Mouse (Mus musculus): Measurements from ENCODE around the gene Tmem231. TPM values are rescaled to one million over a fixed set of nuclear protein-coding genes. Genes with fewer than 3 reads are reported as not detected.

Gene Tmem231
- total RNA-seq, 2 experiments from 2014 or later = 12.0 to 13.0 TPM

GRCm38 (mm10) chr8:111919663-111920062, 14.0 kb downstream of the Tmem231 start:
- no peak for DNase-seq (ENCODE audit: low spot score in 2 of 2)
- intact Hi-C loops (cut with DNase I) = no loop called here

DNA sequence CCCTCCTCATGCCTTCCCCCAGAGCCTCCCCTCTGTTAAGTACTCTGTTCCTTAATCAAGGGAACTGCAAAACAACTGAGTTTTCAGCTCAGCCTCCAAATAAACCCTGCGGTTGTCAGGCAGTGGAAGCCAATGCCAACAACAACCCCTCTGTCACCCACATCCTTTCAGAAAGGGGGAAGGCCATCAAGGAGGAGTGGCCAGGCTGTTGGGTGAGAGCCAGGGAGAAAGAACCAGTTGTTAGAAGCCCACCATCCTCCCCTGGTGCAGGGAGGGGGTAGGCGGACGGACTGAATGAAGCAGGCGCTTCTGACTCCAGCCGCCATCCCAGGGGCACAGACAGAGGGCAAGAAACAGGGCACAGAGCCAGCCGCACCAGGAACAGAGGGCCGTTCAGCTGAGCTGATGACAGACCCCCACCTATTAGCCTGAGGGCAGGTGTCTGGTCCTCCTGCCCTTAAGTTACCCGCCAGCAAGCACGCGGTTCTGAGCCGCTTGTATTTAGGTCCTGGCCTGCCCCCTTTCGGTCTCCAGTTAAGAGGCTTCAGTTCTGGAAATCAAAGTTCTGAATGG, 20.7 kb downstream of the Tmem231 start:
- intact Hi-C loops (cut with DNase I) = loop anchor here (5.0 kb wide), 1 partner anchor 36 kb away; the partner anchor contains the start of gene Tmem170
- DNase-seq (ENCODE audit: low spot score in 2 of 2) = peak; percentile 36 to 45

GRCm38 (mm10) chr8:111911572-111911971, 22.1 kb downstream of the Tmem231 start:
- intact Hi-C loops (cut with DNase I) = loop anchor here (5.0 kb wide), 1 partner anchor 34 kb away; the partner anchor contains the start of gene Tmem170
- peak; percentile 24 to 82 for DNase-seq (ENCODE audit: low spot score in 2 of 2)

DNA sequence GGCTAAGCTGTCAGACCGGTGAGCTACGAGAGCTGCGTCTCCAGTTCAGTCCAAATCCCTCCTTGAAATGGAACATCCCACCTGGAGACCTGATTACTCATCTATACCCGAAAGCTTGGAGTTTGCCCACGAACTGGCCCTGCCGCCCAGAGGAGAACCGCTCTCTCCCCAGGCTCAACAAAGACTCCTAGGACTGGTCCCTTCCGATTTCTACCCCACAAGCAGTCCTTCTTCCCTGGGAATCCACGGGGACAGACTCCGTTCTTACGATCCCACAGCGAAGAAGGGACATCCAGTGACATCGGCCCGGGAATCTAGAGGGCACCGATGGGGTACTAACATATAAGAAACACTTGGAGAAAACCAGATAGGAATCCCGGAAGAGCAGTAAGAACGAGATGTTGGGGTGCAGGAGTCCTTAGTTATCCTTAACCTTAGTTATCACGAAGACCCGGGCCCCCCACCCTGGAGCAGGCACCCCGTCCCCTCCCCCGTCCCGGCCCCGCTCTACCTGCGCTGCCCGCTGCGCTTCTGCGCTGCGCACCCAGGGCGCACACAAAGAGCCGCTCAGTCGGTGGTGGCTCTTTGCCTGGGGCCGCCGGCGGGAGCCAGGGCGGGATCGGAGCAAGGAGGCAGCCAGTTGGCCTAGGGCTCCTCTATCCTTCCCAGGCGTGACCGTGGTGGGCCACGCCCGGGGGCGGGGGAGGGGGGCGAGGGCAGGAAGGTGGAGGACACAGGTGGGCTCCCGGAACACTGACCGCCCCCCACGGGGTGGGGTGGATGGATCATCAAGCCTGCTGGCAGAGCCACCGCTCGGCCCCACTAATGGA, 23.8 kb downstream of the Tmem231 start, which contains the start of gene Chst5:
TSS of gene Chst5 (minus strand) at position 827 of the 830 bp plus-strand sequence.
- intact Hi-C loops (cut with DNase I) = loop anchor here (5.0 kb wide), 1 partner anchor 33 kb away; the partner anchor contains the start of gene Tmem170

GRCm38 (mm10) chr8:111905500-111906121, 28.1 kb downstream of the Tmem231 start:
- DNase-seq (ENCODE audit: low spot score in 2 of 2) = no peak
- intact Hi-C loops (cut with DNase I) = no loop called here

More for the DNA sequence above, 23.8 kb downstream of the Tmem231 start, which contains the start of gene Chst5:
- no peak for DNase-seq (ENCODE audit: low spot score in 2 of 2)

- no peak for DNase-seq (ENCODE audit: low spot score in 2 of 2)
- intact Hi-C loops (cut with DNase I) = no loop called here
Observed at GRCm38 (mm10) chr8:111902080-111902479, 31.6 kb downstream of the Tmem231 start.

DNA sequence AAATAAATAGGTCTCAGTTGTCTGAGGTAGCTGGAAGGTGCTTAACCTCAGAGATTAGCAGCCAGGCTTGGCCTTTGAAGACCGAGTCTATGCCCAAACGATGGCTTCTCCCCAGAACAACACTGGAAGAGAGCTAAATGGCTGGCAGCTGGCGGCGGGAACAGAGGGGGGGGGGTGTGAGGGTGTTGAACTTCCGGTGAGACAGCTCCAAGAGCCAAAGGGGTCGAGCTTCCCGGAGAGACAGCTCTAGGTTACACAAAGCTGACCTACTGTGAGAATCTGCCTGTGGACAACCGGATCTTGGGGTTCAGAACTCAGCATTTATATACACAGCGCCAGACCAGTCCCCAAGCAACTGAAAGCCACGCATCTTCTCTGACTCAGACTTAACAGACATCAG, 35.1 kb downstream of the Tmem231 start:
- no peak for DNase-seq (ENCODE audit: low spot score in 2 of 2)
- intact Hi-C loops (cut with DNase I) = no loop called here

DNA sequence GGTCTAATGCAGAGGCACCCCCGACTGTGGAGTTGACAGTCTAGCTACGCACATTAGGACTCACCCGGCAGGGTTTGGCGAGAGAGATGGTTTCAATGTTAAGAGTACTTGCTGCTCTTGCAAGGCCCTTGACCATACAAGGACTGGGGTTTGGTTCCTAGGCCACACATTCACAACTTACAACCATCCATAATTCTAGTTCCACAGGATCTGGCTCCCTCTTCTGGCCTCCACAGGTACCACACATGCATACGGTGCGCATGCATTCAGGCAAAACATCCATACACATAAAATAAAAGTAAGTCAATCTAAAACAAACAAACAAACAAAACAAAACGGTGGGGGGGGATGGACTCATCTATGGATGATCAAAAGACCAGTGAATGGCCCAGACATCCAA, 38.7 kb downstream of the Tmem231 start:
- DNase-seq (ENCODE audit: low spot score in 2 of 2) = no peak
- intact Hi-C loops (cut with DNase I) = no loop called here

DNA sequence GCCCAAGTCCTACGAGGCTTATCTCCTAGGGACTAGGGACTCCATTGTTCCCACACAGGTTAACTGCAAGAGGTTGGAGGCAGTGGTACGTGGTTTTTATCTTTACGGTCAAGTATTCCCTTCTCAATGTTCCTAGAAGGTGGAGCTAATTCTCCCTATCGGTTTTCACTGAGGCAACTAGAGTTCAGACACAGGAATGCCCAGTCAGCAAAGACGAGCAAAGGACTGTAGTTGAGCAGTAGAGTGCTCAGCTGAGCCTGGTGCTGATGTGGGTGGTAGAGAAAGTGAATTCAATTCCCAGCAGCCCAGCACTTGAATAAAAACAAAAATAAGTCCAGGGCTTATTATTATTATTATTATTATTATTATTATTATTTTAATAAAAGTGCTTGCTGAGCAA, 41.1 kb downstream of the Tmem231 start:
- intact Hi-C loops (cut with DNase I) = no loop called here
- DNase-seq (ENCODE audit: low spot score in 2 of 2) = no peak

- no peak for DNase-seq (ENCODE audit: low spot score in 2 of 2)
- intact Hi-C loops (cut with DNase I) = no loop called here
Observed at GRCm38 (mm10) chr8:111891983-111892382, 41.7 kb downstream of the Tmem231 start.

DNA sequence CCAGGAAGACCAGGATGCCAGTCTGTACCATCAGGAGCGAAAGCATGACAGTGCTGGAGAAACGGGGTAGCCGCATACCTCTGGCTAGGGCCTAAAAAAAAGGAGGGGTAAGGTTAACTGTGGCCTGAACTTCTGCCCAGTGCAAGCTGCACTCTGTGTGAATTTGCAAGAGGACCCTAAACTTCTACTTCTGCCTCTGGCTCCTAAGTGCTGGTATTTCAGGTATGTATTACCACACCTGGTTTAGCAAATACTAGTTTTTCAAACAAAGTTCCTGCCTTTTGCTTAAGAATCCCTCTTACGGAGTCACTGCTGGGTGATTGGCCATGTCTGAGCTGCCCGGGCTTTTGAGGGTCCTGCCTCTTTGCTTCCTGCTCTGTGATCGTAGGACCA, 42.8 kb downstream of the Tmem231 start:
- intact Hi-C loops (cut with DNase I) = no loop called here
- no peak for DNase-seq (ENCODE audit: low spot score in 2 of 2)

GRCm38 (mm10) chr8:111889931-111890910, 43.5 kb downstream of the Tmem231 start:
- no peak for DNase-seq (ENCODE audit: low spot score in 2 of 2)

DNA sequence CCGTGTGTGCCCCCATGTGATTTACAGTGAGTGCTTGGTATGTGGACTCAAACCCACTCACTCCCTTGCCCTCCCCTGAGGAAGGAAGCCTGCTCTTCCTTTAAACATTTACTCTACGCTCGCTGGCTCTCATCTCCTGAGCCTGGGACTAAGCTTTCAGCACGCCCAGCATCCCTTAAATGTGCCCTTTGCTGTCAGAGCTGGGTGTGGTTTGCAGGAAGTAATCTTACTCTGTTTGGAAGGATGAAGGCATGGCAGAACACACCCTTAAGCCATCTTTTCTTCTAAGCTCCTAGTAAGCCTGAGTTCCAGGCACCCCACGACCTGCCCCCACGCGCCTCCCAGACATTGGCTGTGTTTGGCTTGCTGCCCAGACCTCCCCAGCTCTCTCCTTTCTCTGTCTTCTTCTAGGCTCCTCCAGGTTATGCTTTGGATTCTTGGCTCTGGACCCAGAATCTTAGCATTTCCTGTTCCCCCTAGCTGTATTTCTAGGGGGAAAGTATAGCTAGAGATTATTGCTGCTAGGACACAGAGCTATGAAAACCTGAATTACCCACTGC, 45.5 kb downstream of the Tmem231 start:
- intact Hi-C loops (cut with DNase I) = no loop called here
- peak in 1 of 2 experiments; percentile 18 for DNase-seq (ENCODE audit: low spot score in 2 of 2)

More at GRCm38 (mm10) chr8:111889931-111890910, 43.5 kb downstream of the Tmem231 start:
- intact Hi-C loops (cut with DNase I) = no loop called here

GRCm38 (mm10) chr8:111887479-111887878, 46.2 kb downstream of the Tmem231 start:
- intact Hi-C loops (cut with DNase I) = no loop called here
- no peak for DNase-seq (ENCODE audit: low spot score in 2 of 2)

DNA sequence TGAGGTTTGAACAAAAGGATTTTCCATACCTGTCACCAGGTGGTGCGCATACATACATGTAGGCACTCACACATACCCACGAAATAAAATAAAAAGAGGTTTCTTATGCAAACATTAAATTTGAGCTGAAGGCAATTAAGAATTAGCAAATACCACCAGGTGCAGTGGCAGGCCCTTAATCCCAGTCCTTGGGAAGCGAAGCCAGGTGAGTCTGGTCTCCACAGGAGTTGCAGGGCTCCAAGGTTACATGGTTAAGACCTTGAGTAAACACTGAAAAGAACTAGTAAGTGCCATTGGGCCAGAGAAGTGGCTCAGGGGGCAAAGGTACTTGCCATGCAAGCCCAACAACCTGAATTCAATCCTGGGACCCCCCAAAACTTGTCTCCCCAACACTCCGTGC, 50.1 kb downstream of the Tmem231 start:
- intact Hi-C loops (cut with DNase I) = no loop called here
- no peak for DNase-seq (ENCODE audit: low spot score in 2 of 2)

- peak in 1 of 2 experiments; percentile 20 for DNase-seq (ENCODE audit: low spot score in 2 of 2)
- intact Hi-C loops (cut with DNase I) = loop anchor here (1.0 kb wide), 1 partner anchor 109 kb away; no protein-coding TSS in a partner anchor
Observed at GRCm38 (mm10) chr8:111881591-111881990, 52.1 kb downstream of the Tmem231 start.

- intact Hi-C loops (cut with DNase I) = loop anchor here (2.0 to 10.0 kb wide), 3 partner anchors 35 to 1757 kb away; partner anchors contain the start of genes Chst5 and Mon1b
- DNase-seq (ENCODE audit: low spot score in 2 of 2) = no peak
Observed at GRCm38 (mm10) chr8:111877711-111878110, 56.0 kb downstream of the Tmem231 start.

DNA sequence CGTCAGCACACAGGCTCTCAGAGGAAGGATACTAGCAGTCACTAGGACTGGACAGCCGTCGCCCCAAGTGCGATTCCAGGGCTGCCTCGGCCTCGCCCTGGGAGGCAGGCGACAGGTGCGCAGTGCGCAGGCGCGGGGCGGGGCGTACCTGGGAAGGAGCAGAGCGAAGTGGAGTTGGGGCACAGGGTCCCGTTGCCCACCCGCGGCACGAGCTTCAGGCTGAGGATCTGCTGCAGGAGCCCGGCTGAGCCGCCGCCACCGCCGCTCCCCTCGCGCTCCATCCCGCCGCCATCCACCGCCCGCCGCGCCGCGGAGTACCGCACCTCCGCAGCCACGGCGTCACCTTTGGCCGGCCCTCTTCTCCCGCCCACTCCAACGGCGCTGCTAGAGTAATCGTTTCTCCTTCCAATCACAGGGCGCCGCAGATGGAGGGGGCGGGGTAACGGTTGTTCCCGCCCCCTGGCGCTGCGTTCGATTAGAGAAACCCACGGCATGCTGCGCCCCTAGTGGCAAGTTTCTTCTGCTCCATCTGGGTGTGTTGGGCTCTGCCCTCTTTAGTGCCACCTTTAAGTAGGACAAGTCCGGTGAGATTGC, 57.2 kb downstream of the Tmem231 start, which contains the start of gene Tmem170:
TSS of gene Tmem170 (minus strand) at position 396 of the 594 bp plus-strand sequence.
- intact Hi-C loops (cut with DNase I) = loop anchor here (2.0 to 10.0 kb wide), 3 partner anchors 36 to 1758 kb away; partner anchors contain the start of genes Chst5 and Mon1b
- DNase-seq (ENCODE audit: low spot score in 2 of 2) = peak; percentile 98 to 99

All from left cerebral cortex, postnatal 25 days (tissue).